Mouse (Mus musculus) olfactory bulb, adult 2 months (tissue): ENCODE measurements around the gene Kcnj1.

Experiments used
- CTCF ChIP-seq: fragments of 200-500 bp; IDR thresholded peaks from 2 replicates; pipeline ENCODE4 v1.5.1; 2012; ENCODE audit warnings: low read depth, mild to moderate bottlenecking, low read length, moderate library complexity; ENCODE audit not compliant: insufficient read depth
- POLR2A ChIP-seq: fragments of 200-500 bp; IDR thresholded peaks from 2 replicates; pipeline ENCODE4 v1.6.1; 2012; ENCODE audit warnings: mild to moderate bottlenecking, low read depth, low read length, moderate library complexity; ENCODE audit not compliant: insufficient read depth

DNA sequence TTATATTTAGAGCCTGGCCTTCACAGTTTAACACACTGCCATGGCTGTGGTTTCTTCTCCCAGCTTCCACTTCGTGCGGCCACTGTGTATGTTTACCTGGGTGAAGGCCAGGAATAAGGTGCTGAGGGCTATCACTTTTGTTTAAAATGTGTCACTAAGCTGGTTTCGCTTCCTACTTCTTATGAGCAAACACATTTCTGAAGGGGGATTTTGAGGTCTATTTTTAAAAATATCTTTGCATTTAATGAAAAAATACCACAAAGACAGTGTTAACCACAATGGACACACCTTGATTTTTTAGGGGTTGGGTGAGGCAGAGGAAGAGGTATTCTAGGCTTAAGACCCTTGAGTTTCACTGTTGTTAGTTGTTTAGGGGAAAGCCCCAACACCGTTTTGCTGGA, 22.5 kb downstream of the Kcnj1 start:
- no peak for TF ChIP-seq CTCF
- TF ChIP-seq POLR2A: no peak
